Mouse (Mus musculus) layer of hippocampus, adult 8-10 months (tissue): ENCODE data around the gene Foxb1. TPM values are rescaled to one million over a fixed set of nuclear protein-coding genes. Genes with fewer than 3 reads are reported as not detected.

Experiments used
- DNase-seq, 2 experiments: peaks; one replicate each; pipeline ENCODE4 v3.0.0; 2022; ENCODE audit warnings: low spot score in 2 of 2
- total RNA-seq, 4 experiments: library from RNA; stranded (reverse); gene quantifications; 2 replicates each; pipeline ENCODE4 v1.2.4; 2022

The Foxb1 gene
- not detected for total RNA-seq

GRCm38 (mm10) chr9:69760371-69761301, at the start of gene Foxb1:
TSS of gene Foxb1 (minus strand) at chr9:69760940.
- no peak for DNase-seq

DNA sequence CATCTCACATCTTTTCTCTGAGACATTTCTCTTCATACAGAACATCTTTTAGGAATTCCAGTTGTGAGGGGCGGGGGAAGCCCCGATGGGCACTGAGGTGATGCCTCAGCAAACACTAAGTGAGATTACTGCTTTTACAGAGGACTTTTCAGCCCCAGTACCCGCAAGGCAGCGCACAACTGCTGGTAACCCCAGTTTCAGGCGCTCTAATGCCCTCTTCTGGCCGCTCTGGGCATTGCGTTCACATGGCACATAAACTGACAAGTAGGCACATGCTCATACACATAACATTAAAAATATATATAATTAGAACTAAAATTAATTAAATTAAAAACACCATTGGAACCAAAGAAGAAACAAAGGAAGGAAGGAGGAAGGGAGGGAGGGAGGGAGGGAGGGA, 29.8 kb upstream of the Foxb1 start:
- DNase-seq, result no peak

GRCm38 (mm10) chr9:69779996-69780395, 19.3 kb upstream of the Foxb1 start:
- no peak for DNase-seq

GRCm38 (mm10) chr9:69769949-69770585, 9.3 kb upstream of the Foxb1 start:
- no peak for DNase-seq

GRCm38 (mm10) chr9:69769091-69769948, 8.6 kb upstream of the Foxb1 start:
- no peak for DNase-seq

DNA sequence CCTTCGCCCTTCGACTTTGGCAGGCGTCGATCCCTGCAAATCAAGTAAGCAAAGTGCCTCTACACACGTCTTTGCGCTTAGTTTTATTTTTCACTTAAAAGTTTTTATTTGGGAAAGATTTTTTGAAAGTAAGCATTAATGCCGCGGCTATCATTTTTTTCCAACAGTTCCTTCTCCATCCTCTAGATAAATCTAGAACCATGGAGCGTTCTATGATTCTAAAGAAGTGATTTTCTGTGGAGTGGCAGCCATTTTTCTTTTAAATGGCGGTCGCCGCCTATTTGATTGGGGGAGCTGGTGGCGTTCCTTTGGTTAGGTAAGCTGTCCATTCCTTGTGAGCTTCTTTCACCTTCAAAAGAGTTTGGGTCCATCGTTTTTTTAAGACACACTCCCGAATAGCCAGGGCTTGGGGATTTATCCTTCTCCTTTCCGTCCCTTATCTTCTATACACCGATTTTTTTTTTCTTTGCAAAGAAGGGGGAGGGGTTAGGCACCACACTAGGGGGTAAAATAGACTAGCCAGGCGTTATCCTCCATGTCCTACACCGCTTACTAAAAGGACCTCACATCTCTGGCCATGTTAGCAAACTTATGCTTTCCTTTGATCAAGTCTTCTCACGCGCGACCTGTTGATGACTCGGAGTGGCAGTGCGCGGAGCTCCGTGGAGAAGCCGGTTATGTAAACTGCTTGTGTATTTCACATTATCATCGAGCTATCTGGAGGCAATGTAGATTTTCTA, 7.6 kb upstream of the Foxb1 start:
- no peak for DNase-seq

DNA sequence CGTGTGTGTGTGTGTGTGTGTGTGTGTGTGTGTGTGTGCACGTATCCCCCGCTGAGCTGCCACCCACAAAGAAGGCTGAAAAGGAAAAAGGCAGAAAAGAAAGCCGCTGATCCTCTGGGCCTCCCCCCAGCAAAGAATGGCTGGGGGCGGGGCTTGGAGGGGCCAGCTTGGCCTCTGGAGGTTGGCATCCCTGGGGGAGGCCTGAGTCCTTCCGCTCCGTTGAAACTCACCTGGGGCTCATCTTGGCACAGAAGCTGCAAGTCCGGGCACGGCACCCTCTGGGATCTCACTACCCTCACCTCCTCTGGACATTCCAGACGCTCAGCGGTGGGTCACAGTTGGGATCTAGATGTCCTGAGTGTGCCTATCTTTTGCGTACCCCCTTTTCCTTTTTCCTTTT, 6.7 kb upstream of the Foxb1 start:
- no peak for DNase-seq

DNA sequence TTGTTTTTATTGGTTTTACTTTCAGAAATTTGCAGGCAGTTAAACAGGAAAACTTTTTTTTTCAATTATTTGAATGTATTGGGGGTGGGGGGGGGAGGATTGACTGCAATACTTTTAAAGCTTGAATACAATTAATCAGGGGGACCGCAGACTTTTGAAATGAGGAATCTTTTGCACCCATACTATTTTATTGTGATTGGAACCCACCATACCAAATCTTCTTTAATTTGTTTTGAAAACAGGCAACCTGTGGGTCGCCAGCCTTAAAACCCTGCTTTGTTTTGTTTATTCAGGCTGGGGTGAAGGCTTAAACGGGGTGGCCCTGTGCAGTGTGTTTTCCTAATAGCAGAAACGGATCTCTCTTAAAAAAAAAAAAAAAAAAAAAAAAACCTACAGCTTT, 6.2 kb upstream of the Foxb1 start:
- DNase-seq, result no peak

DNA sequence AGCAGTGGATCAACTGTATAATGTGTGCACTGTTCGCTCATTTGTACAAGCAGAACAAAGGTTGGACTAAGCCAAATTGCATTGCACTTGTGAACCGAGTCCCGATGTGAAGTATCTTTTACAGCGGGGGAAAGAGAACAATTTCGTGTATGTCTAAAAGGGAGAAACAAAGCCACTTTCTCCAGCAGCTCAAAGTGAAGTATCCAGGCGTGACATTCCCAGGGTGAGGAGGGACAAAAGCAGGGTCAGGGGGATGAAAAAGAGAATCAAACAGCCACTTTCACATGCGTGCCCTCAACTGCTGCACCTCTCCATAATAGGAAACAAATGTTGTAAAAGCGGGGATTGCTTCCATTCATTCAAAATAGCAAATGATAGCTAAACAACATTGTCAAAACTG, 5.6 kb upstream of the Foxb1 start:
- no peak for DNase-seq

- no peak for DNase-seq
These were observed 4.8 kb upstream of the Foxb1 start for GRCm38 (mm10) chr9:69765483-69766050.

GRCm38 (mm10) chr9:69764586-69765482, 4.1 kb upstream of the Foxb1 start:
- DNase-seq, result no peak

GRCm38 (mm10) chr9:69763681-69764585, 3.2 kb upstream of the Foxb1 start:
- DNase-seq, result no peak

DNA sequence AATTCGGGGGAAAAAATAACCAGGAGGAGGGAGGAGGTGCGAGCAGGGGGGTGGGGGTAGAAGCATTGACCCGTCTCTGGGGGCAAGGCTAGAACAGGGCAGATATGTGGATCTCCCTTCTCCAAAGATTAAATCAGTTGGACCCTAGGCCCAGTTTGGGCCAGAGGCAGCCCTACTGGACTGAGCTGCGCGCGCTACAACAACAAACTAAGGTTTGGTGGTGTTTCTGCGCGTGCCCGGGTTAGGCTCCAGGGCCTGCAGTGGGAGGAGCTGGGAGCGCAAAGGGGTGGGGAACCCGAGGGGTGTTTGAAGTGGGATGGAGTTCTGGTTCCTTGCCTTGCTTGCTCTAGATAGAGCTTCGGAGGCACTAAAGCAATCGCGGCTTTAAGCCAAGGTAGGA, 2.0 kb upstream of the Foxb1 start:
- no peak for DNase-seq

DNA sequence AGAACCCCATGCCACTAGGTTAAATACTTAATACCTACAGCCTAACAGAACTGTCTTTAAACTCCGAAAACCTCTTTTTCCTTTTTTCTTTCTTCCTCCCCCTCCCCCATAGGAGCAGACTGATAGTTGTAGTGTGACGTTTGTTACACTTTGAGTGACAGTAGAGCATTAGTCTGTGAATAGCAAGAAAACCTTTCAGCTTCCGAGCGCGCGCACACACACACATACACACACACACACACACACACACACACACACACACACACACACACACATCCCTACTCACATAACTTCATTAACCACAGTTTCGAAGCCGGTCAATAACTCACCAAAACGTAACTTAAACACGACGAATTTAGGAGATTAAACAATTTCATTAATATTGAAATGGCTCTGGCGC, 1.5 kb upstream of the Foxb1 start:
- no peak for DNase-seq

DNA sequence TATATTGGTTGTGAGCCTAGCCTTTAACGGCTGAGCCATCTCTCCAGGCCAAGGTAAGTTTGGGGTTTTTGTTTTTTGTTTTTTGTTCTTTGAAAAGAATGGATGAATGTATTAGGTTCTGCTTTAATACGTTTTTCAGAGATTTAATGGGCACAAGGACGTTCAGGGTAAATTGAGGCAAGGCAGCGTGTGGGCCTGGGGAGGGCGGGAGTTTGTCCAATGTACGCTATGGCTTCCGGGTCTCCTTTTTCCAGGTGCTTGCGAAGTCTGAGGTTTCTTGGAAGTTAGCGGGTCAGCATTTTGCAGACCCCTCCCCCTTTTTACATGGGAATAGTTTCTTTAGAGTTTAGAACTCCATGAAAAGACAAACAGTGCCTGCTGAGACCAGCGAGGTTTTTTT, 829 bp upstream of the Foxb1 start:
- no peak for DNase-seq

- DNase-seq, result no peak
These were observed 969 bp downstream of the Foxb1 start for GRCm38 (mm10) chr9:69759721-69760221.

DNA sequence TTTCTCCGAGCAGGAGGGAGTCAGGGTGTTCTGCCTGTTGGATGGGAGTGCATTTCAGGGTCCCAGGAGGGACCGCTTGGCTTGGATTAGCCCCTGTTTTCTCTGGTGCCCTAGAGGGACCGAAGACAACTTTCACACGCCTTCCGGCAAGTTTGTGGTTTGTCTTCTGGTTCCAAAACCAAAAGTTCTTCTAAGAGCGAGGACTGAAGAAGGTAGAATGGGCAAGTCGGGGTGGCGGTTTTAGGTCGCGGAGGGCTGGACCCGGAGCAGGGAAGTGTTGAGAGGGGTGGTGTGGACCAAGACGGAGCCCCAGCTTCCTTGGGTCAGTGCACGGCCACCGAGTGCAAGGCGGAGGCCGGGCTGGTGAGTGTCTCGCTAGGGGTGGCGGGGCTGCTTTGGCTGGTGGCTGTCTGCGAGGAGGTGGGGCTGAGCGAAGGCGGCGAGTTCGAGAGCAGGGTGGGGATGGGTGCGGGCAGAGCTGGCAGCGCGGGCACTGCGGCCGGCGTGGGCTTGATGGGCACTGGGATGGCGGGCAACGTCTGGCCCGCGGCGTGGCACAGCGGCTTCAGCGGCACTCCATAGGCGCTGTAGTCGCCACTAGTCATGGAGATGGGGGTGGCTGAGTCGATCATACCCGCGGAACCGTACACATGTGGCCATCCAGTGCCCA, 1.7 kb downstream of the Foxb1 start:
- no peak for DNase-seq

GRCm38 (mm10) chr9:69758506-69758905, 2.2 kb downstream of the Foxb1 start:
- DNase-seq, result no peak
